Mouse (Mus musculus) monocyte, adult 59 days (primary cell): ENCODE data around the gene AY761184. TPM values are rescaled to one million over a fixed set of nuclear protein-coding genes. Genes with fewer than 3 reads are reported as not detected.

ENCODE experiments used
- total RNA-seq, 2 experiments: library from RNA; stranded (reverse); gene quantifications; one replicate each; pipeline ENCODE4 v1.2.4; 2023

The AY761184 gene
- not detected for total RNA-seq

GRCm38 (mm10) chr8:21703545-21703944 is at the start of gene AY761184:
TSS of gene AY761184 (minus strand) at chr8:21703645.

DNA sequence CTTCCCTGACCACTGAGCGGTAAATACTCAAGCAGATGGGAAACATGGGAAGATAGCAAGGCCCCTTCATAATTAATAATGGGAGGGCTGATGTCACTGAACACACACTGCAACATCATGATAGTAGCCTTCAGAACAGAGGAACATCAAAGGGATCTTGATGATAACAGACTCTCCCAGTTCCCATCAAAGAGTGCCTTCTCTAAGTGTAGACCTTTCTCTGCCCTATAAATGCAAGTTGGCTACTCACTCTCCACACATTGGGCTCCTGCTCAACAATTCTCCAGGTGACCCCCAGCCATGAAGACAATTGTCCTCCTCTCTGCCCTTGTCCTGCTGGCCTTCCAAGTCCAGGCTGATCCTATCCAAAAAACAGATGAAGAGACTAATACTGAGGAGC is 37.9 kb downstream of the AY761184 start, which contains the start of gene Defa34:
Gene Defa34 (plus strand): TSS at position 301 of the 400 bp plus-strand sequence.

GRCm38 (mm10) chr8:21655480-21655879 is 48.0 kb downstream of the AY761184 start, which contains the start of gene Defa17:
TSS of gene Defa17 (plus strand) at chr8:21655780.

Other genes with a start within 250 kb of the AY761184 start
- not detected for gene Gm7849, start 247.1 kb downstream of the AY761184 start, total RNA-seq
- gene Defa20, start 194.4 kb downstream of the AY761184 start, total RNA-seq: not detected
- gene Defa32, start 174.6 kb downstream of the AY761184 start, total RNA-seq: not detected
- not detected for gene Defa37, start 138.3 kb downstream of the AY761184 start, total RNA-seq
- not detected for gene Defa28, start 120.6 kb downstream of the AY761184 start, total RNA-seq
- not detected for gene Gm7861, start 109.1 kb downstream of the AY761184 start, total RNA-seq
- not detected for gene Defa26, start 85.5 kb downstream of the AY761184 start, total RNA-seq
- gene Defa17, start 47.9 kb downstream of the AY761184 start, total RNA-seq: not detected
- gene Defa34, start 37.8 kb downstream of the AY761184 start, total RNA-seq: not detected
- gene Defa24, start 30.8 kb upstream of the AY761184 start, total RNA-seq: not detected
- gene Defb50, start 119.9 kb upstream of the AY761184 start, total RNA-seq: not detected
- not detected for gene Defb2, start 136.3 kb upstream of the AY761184 start, total RNA-seq
- gene Defb10, start 155.3 kb upstream of the AY761184 start, total RNA-seq: not detected
- not detected for gene Defb9, start 181.8 kb upstream of the AY761184 start, total RNA-seq
- gene Defb11, start 202.8 kb upstream of the AY761184 start, total RNA-seq: not detected
- not detected for gene Defb15, start 229.1 kb upstream of the AY761184 start, total RNA-seq
- not detected for gene Defb35, start 234.7 kb upstream of the AY761184 start, total RNA-seq
- not detected for gene Defb13, start 243.1 kb upstream of the AY761184 start, total RNA-seq